Mouse (Mus musculus): ENCODE measurements around the gene Sult6b2. TPM values are rescaled to one million over a fixed set of nuclear protein-coding genes. Genes with fewer than 3 reads are reported as not detected.

Sult6b2 gene
- not detected in 2 replicates for polyA plus RNA-seq (2014; fragmentation: Nextera tagmentation; extraction: Ambion mirVana)

DNA sequence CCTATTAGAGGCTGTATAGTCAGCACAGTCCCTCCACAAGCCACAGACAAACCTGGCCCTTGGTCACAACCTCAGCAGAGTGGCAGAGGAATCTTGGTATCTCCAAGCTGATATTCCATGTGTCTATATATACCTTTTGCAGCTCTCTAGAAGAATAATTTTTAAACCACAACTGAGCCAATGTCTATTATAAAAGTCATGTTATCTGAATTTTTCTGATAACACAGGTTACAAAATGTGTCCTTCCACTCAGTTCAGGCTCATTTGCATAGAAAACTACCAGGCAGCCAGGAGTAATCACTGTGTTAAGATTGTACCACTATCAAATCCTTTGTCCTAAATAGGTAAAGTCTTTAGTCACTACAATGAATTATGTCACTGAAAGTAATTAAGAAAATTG lies at the start of gene Sult6b2:
Gene Sult6b2 (minus strand): TSS at position 101 of the 400 bp plus-strand sequence.
- no peak within 1 kb of the TSS for H3K4me3 ChIP-seq (ENCODE audit: low read depth, low read length)
- no peak for TF ChIP-seq CTCF (IDR thresholded peaks at IDR 0.05; ENCODE audit: low read depth)
- H3K27ac ChIP-seq (ENCODE audit: low read depth), result no peak within 1 kb of the TSS
- H3K4me1 ChIP-seq (ENCODE audit: insufficient read depth), result peaks cover 2% of the 10 kb centered on the region; the same call in 1 of the 2 replicates
- no peaks in the 10 kb centered on the region for H3K36me3 ChIP-seq (ENCODE audit: insufficient read depth)
- DNase-seq (no peak), ATAC-seq (ENCODE audit: insufficient read depth) (no peak)
- no peaks in the 10 kb centered on the region for H3K27me3 ChIP-seq (ENCODE audit: insufficient read depth, low read length)
- no peak within 1 kb of the TSS for H3K9ac ChIP-seq
- H3K4me2 ChIP-seq, result no peak within 1 kb of the TSS
- H3K9me3 ChIP-seq (ENCODE audit: low read depth, low read length), result no peaks in the 10 kb centered on the region

DNA sequence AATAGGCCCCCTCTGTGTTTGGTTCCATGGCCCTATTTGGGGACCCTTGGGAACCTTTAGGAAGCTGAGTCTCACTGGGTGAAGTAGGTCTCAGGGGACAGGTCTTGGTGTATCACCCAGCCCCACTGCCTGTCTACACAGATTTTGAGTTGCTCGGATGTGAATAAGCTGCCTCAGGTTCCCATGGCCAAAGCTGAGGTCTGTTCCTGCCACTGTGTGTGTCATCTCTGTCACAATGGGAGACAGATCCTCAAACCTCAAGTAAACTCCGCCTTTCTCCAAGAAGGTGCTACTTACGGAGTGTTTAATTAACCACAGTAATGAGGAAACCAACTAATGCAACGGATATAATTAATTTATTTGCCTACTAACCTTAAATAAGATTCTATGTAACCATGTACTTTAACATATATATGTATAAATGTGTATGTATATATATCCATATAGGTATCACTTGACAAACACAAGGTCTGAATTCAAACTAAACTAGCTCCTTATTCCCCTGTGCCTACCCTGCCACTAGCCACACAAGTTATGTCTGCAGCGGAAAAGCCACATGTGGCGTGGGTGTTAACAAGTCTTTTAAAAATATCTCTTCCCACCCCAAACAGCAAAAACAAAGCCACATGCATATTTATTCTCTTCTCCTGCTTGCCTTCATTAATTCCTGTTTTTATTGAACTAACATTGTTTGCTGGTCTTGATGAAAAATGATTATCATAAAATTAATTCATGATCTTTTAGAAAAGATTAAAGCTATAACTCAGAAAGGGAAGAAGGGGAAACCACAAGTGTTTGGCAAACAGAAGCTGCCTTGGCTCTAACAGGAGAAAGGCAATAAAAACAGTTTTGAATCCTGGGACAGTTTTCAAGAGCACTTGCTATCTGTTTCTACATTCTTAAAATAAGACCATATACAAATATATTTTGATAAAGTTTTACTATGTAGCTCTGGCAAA lies 48.4 kb upstream of the Sult6b2 start:
- ATAC-seq (ENCODE audit: insufficient read depth) (no peak), DNase-seq (no peak)
- no peaks in the 10 kb centered on the region for H3K4me1 ChIP-seq (ENCODE audit: insufficient read depth)
- no peak for TF ChIP-seq CTCF (IDR thresholded peaks at IDR 0.05; ENCODE audit: low read depth)
- no peaks in the 10 kb centered on the region for H3K9me3 ChIP-seq (ENCODE audit: low read depth, low read length)
- no peak overlapping the region for H3K27ac ChIP-seq (ENCODE audit: low read depth)
- H3K4me3 ChIP-seq (ENCODE audit: low read depth, low read length), result no peak overlapping the region
- no peaks in the 10 kb centered on the region for H3K27me3 ChIP-seq (ENCODE audit: insufficient read depth, low read length)
- WGBS, result 79% methylated on average over 6 of the region's 6 CpGs
- H3K9ac ChIP-seq, result no peak overlapping the region
- no peaks in the 10 kb centered on the region for H3K36me3 ChIP-seq (ENCODE audit: insufficient read depth)
- H3K4me2 ChIP-seq, result no peak overlapping the region

DNA sequence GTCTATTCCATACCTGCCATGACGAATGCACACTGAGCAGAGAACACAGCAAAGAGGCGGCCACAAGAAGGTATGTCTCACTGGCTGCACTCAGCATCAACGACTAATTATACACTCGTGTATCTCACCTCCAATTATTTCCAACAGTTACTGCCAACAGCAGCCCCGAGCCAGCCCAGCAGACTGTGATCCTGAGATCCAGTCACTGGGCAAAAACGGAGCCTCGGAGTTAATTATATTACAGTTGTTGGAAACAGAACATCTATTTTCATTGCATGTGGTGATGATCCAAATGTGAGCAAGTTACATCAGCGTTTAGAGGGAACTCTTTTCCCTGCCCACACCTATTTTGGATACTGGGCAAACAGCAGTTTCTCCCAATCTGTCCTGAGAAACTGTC lies 46.1 kb upstream of the Sult6b2 start:
- Histone ChIP-seq H3K4me1 (ENCODE audit: insufficient read depth) (no peaks in the 10 kb centered on the region), H3K4me3 (ENCODE audit: low read depth, low read length) (no peak overlapping the region), H3K36me3 (ENCODE audit: insufficient read depth) (no peaks in the 10 kb centered on the region), H3K9ac (no peak overlapping the region), H3K27ac (ENCODE audit: low read depth) (no peak overlapping the region), H3K4me2 (no peak overlapping the region), H3K9me3 (ENCODE audit: low read depth, low read length) (no peaks in the 10 kb centered on the region), H3K27me3 (ENCODE audit: insufficient read depth, low read length) (no peaks in the 10 kb centered on the region)
- 76% methylated on average over 8 of the region's 8 CpGs for WGBS
- no peak for ATAC-seq (ENCODE audit: insufficient read depth)
- no peak for DNase-seq
- TF ChIP-seq CTCF (IDR thresholded peaks at IDR 0.05; ENCODE audit: low read depth), result no peak

DNA sequence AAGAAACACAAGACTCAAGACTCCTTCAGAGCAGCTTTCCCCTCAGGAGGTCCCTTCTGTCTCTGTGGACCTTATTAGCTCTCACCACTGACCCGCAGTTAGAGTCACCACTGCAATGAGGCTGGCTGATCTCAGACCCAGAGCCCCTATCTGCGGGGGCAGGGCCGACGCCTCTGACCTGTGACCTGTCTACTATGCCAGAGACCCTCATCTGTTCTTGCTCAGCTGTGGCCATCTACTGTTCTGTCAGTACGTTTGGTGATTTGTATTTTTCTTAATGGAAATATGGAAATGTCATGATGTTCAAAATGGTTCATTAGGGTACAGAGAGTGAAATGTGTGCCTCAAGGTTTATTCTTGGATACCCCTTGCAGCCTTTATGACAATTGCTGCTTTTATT lies 45.0 kb upstream of the Sult6b2 start:
- no peak for TF ChIP-seq CTCF (IDR thresholded peaks at IDR 0.05; ENCODE audit: low read depth)
- Histone ChIP-seq H3K9ac (no peak overlapping the region), H3K4me1 (ENCODE audit: insufficient read depth) (no peaks in the 10 kb centered on the region), H3K27me3 (ENCODE audit: insufficient read depth, low read length) (no peaks in the 10 kb centered on the region), H3K9me3 (ENCODE audit: low read depth, low read length) (no peaks in the 10 kb centered on the region), H3K36me3 (ENCODE audit: insufficient read depth) (no peaks in the 10 kb centered on the region), H3K27ac (ENCODE audit: low read depth) (no peak overlapping the region), H3K4me3 (ENCODE audit: low read depth, low read length) (no peak overlapping the region), H3K4me2 (no peak overlapping the region)
- 53% methylated on average over 5 of the region's 5 CpGs for WGBS
- ATAC-seq (ENCODE audit: insufficient read depth) (no peak), DNase-seq (no peak)

DNA sequence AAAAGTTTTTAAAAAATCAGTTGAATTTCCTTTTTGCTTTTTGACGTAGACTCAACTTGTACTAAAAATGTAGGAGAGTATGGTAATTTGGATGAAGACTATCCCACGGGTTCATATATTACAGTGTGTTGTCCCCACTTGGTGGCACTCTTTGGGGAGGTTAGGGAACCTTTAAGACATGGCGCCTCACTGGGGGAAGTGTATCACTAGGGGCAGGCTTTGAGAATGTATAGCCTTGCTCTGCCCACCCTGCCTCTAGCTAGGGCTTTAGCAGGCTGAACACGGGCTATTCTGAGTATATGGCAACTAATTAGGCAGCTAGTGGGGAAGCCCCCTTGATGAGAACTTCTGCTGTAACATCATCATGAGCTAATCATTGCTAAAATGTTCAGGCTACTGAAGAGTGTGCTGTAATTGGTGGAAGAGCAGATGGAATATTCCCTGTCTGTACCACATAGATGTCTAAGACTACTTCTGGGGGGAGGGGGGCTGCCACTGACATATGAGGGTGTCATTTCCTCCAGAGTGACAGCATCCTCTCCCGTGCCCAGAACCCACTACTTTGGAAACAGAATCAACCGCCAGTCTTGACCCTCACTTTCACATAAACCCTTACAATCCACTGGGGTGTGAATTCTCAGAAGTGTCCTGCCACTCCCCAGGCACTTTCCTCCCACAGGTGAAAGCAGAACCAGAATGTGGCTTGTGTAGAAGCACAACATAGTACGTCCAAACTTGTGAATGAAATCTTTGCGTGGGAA lies 43.8 kb upstream of the Sult6b2 start:
- Histone ChIP-seq H3K9ac (no peak overlapping the region), H3K4me1 (ENCODE audit: insufficient read depth) (no peaks in the 10 kb centered on the region), H3K27me3 (ENCODE audit: insufficient read depth, low read length) (no peaks in the 10 kb centered on the region), H3K4me3 (ENCODE audit: low read depth, low read length) (no peak overlapping the region), H3K4me2 (no peak overlapping the region), H3K9me3 (ENCODE audit: low read depth, low read length) (no peaks in the 10 kb centered on the region), H3K27ac (ENCODE audit: low read depth) (no peak overlapping the region), H3K36me3 (ENCODE audit: insufficient read depth) (no peaks in the 10 kb centered on the region)
- DNase-seq (no peak), ATAC-seq (ENCODE audit: insufficient read depth) (no peak)
- no peak for TF ChIP-seq CTCF (IDR thresholded peaks at IDR 0.05; ENCODE audit: low read depth)
- 70% methylated on average over 8 of the region's 8 CpGs for WGBS

DNA sequence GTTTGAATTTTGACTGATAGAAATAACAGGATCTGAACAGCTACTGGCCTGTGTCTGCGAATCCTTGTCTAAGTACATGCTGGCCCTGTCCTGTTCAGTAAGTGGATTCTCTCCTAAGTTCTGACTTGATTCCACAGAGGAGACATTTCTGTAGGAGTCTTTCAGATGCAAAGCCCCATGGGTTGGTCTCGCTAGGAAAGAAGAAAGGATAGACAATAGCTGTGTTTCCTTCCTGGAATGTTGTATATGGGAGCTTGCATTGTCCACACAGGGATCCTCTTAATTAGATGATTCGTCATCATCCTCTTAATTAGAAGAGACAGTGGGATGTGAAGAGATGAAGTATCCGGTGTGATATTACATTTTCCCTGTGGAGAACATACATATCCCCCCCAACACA lies 42.6 kb upstream of the Sult6b2 start:
- Histone ChIP-seq H3K4me1 (ENCODE audit: insufficient read depth) (no peaks in the 10 kb centered on the region), H3K9me3 (ENCODE audit: low read depth, low read length) (no peaks in the 10 kb centered on the region), H3K27me3 (ENCODE audit: insufficient read depth, low read length) (no peaks in the 10 kb centered on the region), H3K4me2 (no peak overlapping the region), H3K36me3 (ENCODE audit: insufficient read depth) (no peaks in the 10 kb centered on the region), H3K27ac (ENCODE audit: low read depth) (no peak overlapping the region), H3K9ac (no peak overlapping the region), H3K4me3 (ENCODE audit: low read depth, low read length) (no peak overlapping the region)
- ATAC-seq (ENCODE audit: insufficient read depth) (no peak), DNase-seq (no peak)
- TF ChIP-seq CTCF (IDR thresholded peaks at IDR 0.05; ENCODE audit: low read depth), result no peak
- 89% methylated on average over 4 of the region's 4 CpGs for WGBS

DNA sequence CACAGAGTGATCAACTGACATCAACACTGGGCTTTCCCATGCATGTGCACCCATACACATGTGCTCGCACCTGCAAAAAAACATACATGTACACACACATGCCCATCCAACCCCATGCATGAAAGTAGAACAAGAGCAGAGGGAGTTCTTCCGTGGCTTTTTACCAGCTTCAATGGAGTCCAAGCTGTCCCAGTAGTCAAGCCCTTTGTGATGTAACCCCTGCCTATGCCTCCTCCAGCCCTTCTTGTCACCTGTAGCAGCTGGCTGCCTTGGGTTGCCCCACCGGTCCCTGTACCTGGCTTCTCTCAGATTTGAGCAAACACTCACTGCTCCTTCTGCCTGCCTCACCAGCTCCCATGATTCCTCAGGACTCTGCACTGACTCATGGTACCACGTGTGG lies 40.8 kb upstream of the Sult6b2 start:
- H3K36me3 ChIP-seq (ENCODE audit: insufficient read depth), result no peaks in the 10 kb centered on the region
- 71% methylated on average over 4 of the region's 4 CpGs for WGBS
- H3K4me2 ChIP-seq, result no peak overlapping the region
- DNase-seq (no peak), ATAC-seq (ENCODE audit: insufficient read depth) (no peak)
- H3K9ac ChIP-seq, result no peak overlapping the region
- no peaks in the 10 kb centered on the region for H3K9me3 ChIP-seq (ENCODE audit: low read depth, low read length)
- H3K4me1 ChIP-seq (ENCODE audit: insufficient read depth), result no peaks in the 10 kb centered on the region
- no peak for TF ChIP-seq CTCF (IDR thresholded peaks at IDR 0.05; ENCODE audit: low read depth)
- no peak overlapping the region for H3K27ac ChIP-seq (ENCODE audit: low read depth)
- H3K27me3 ChIP-seq (ENCODE audit: insufficient read depth, low read length), result no peaks in the 10 kb centered on the region
- H3K4me3 ChIP-seq (ENCODE audit: low read depth, low read length), result no peak overlapping the region

All from lung, embryonic 14.5 days (tissue).